Comparison of ENCODE assay signal across 8 mouse cellular contexts in genomic region chr12:69227776-69228466, GRCm38 (mm10). TPM values are rescaled to one million over a fixed set of nuclear protein-coding genes. Genes with fewer than 3 reads are reported as not detected.
A peak's percentile ranks its signal among the peaks of the same experiment; 100 is the strongest.
DNase-seq lines count a peak whose midpoint lies in the region; ATAC-seq and TF ChIP-seq lines count a peak whose summit lies in the region.

Gene Pole2 (minus strand): TSS chr12:69228195.

- H3K27ac ChIP-seq in embryonic facial prominence, embryonic 13.5 days = peak within 1 kb of the TSS; percentile 89
- peak within 1 kb of the TSS; percentile 96 for H3K27ac ChIP-seq in limb, embryonic 10.5 days
- 0 out of 2 replicates have a peak within 1 kb of the TSS, but pooled peaks have one; percentile 39 for H3K27ac ChIP-seq in midbrain, embryonic 12.5 days (replicated peaks)
- H3K27ac ChIP-seq in small intestine, adult 2 months (ENCODE audit: insufficient read depth, low read depth, low read length) = no peak within 1 kb of the TSS

- H3K36me3 ChIP-seq in embryonic facial prominence, embryonic 13.5 days = peaks cover 25% of the 10 kb centered on the region
- H3K36me3 ChIP-seq in limb, embryonic 10.5 days = peaks cover 29% of the 10 kb centered on the region
- H3K36me3 ChIP-seq in midbrain, embryonic 12.5 days = no peaks in the 10 kb centered on the region
- H3K36me3 ChIP-seq in small intestine, adult 2 months (ENCODE audit: control insufficient read depth, insufficient read depth, low read length) = no peaks in the 10 kb centered on the region

- peak within 1 kb of the TSS; percentile 65 for H3K4me3 ChIP-seq in embryonic facial prominence, embryonic 13.5 days
- H3K4me3 ChIP-seq in limb, embryonic 10.5 days = peak within 1 kb of the TSS; percentile 80
- H3K4me3 ChIP-seq in midbrain, embryonic 12.5 days = peak within 1 kb of the TSS; percentile 70
- peak within 1 kb of the TSS; percentile 93 for H3K4me3 ChIP-seq in small intestine, adult 2 months (ENCODE audit: low read depth, low read length)

- peak within 1 kb of the TSS; percentile 74 for H3K9ac ChIP-seq in embryonic facial prominence, embryonic 13.5 days
- peak within 1 kb of the TSS; percentile 60 for H3K9ac ChIP-seq in midbrain, embryonic 12.5 days (replicated peaks)

- peak within 1 kb of the TSS; percentile 59 for H3K4me2 ChIP-seq in embryonic facial prominence, embryonic 13.5 days
- H3K4me2 ChIP-seq in midbrain, embryonic 12.5 days (replicated peaks) = peak within 1 kb of the TSS; percentile 58

- H3K9me3 ChIP-seq in embryonic facial prominence, embryonic 13.5 days = no peaks in the 10 kb centered on the region
- no peaks in the 10 kb centered on the region for H3K9me3 ChIP-seq in limb, embryonic 10.5 days (replicated peaks)
- no peaks in the 10 kb centered on the region for H3K9me3 ChIP-seq in midbrain, embryonic 12.5 days

- no peak for TF ChIP-seq POLR2A in small intestine, adult 2 months (IDR thresholded peaks at IDR 0.05; ENCODE audit: low read depth, low read length)

- H3K4me1 ChIP-seq in embryonic facial prominence, embryonic 13.5 days = peaks cover 6% of the 10 kb centered on the region
- H3K4me1 ChIP-seq in limb, embryonic 10.5 days = peaks cover 10% of the 10 kb centered on the region
- peaks cover 10% of the 10 kb centered on the region; the same call in 1 of the 2 replicates for H3K4me1 ChIP-seq in midbrain, embryonic 12.5 days
- H3K4me1 ChIP-seq in small intestine, adult 2 months (ENCODE audit: control insufficient read depth, insufficient read depth, insufficient read length, low read length) = no peaks in the 10 kb centered on the region

- under 1% methylated on average over 37 of the region's 37 CpGs for WGBS in embryonic facial prominence, embryonic 13.5 days
- under 1% methylated on average over 37 of the region's 37 CpGs for WGBS in limb, embryonic 10.5 days
- WGBS in midbrain, embryonic 12.5 days = under 1% methylated on average over 37 of the region's 37 CpGs
- WGBS in small intestine, adult 2 months = under 1% methylated on average over 37 of the region's 37 CpGs

- peak; percentile 92 for ATAC-seq in embryonic facial prominence, embryonic 13.5 days (ENCODE audit: insufficient number of reproducible peaks, insufficient read depth, low FRiP score, low TSS enrichment, low read depth)
- peak; percentile 94 for ATAC-seq in midbrain, embryonic 12.5 days (ENCODE audit: low FRiP score, low read depth)

- H3K27me3 ChIP-seq in embryonic facial prominence, embryonic 13.5 days = no peaks in the 10 kb centered on the region
- H3K27me3 ChIP-seq in limb, embryonic 10.5 days (ENCODE audit: low read depth, poor library complexity, severe bottlenecking) = no peaks in the 10 kb centered on the region
- H3K27me3 ChIP-seq in midbrain, embryonic 12.5 days = no peaks in the 10 kb centered on the region
- H3K27me3 ChIP-seq in small intestine, adult 2 months (ENCODE audit: control insufficient read depth, insufficient read depth, low read length) = no peaks in the 10 kb centered on the region

- no peak for TF ChIP-seq CTCF in small intestine, adult 2 months (IDR thresholded peaks at IDR 0.05; ENCODE audit: extremely low read depth, insufficient read length, insufficient replicate concordance, low read depth, low read length)

- peak; percentile 93 for DNase-seq in 3T3-L1 (ENCODE audit: low read depth, low spot score)
- DNase-seq in adrenal gland, postnatal 36 days = peak; percentile 91 to 95
- peak; percentile 91 to 96 for DNase-seq in heart, adult 18-20 months
- DNase-seq in kidney, adult 18-20 months = peak; percentile 92
- DNase-seq in limb, embryonic 10.5 days (ENCODE audit: low spot score) = peak; percentile 91

RNA-seq across cellular contexts. Expression of gene Pole2, which starts in this region (rescaled TPM):
- 1 to 10 TPM; 3.0 TPM for total RNA-seq in adrenal gland, postnatal 36 days (2021)
- polyA plus RNA-seq in embryonic facial prominence, embryonic 13.5 days (2015; fragmentation: Nextera tagmentation; extraction: Ambion mirVana) = 25.5 and 29.5 TPM in 2 replicates
- under 1 TPM; 0.37 to 0.49 TPM for total RNA-seq in heart, adult 18-20 months (2021)
- 32.6 and 35.3 TPM in 2 replicates for polyA plus RNA-seq in limb, embryonic 10.5 days (2016; fragmentation: Nextera tagmentation; extraction: Ambion mirVana)
- polyA plus RNA-seq in midbrain, embryonic 12.5 days (2016; fragmentation: Nextera tagmentation; extraction: Ambion mirVana) = 18.5 and 19.7 TPM in 2 replicates
- polyA plus RNA-seq in small intestine, adult 2 months (2012; rRNA removed) = 0.95 and 3.4 TPM in 2 replicates

Comparison
In these comparisons a context has a peak if more than half of its experiments do, and no peak if none do; other contexts are left out.
1. Peak in DNase-seq in heart, adult 18-20 months; RNA of the gene not detected or under 1 TPM.